Mouse (Mus musculus) c-Kit-negative CD71-positive TER-119-positive erythroid progenitor cells, embryonic 14.5 days (primary cell): Measurements from ENCODE around the gene Cacna1i.
A peak's percentile ranks its signal among the peaks of the same experiment; 100 is the strongest.

Experiments
- DNase-seq: peaks from one replicate; pipeline ENCODE4 v3.0.0-alpha.2; 2013; ENCODE audit warnings: low read depth, low spot score

Cacna1i gene

DNA sequence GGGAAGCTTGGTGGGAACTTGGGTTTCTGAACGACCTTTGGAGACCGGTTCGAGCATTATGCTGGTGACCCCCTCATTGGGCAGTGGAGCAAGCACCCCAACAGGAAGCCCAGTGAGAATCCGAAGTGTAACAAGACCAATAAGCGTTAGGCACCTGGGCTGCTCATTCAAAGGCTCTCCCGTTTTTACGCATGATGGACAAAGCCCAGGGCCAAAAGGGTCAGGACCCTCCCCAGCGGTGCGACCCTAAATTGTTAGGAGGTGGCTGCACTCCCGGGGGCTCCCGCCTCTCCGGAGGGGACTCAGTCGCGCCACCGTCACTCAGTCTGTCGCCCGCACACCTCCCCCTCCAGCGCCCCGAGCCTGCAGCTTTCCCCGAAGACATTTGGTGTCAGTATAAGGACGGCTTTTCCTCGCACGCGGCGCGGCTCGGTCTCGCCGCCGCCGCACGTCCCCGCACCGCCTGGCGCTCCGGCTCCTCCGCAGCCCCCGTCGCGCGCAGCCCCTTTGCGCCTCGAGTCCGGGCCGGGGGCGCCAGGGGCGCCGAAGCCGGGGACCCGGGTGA lies at the start of gene Cacna1i:
Cacna1i (plus strand) TSS at position 388 of the 565 bp plus-strand sequence.
- no peak for DNase-seq

GRCm38 (mm10) chr15:80248135-80248534 lies 38.9 kb upstream of the Cacna1i start:
- no peak for DNase-seq

- DNase-seq: no peak
Measured at GRCm38 (mm10) chr15:80248596-80248995, 38.4 kb upstream of the Cacna1i start.

GRCm38 (mm10) chr15:80249672-80250071 lies 37.4 kb upstream of the Cacna1i start:
- DNase-seq: no peak

DNA sequence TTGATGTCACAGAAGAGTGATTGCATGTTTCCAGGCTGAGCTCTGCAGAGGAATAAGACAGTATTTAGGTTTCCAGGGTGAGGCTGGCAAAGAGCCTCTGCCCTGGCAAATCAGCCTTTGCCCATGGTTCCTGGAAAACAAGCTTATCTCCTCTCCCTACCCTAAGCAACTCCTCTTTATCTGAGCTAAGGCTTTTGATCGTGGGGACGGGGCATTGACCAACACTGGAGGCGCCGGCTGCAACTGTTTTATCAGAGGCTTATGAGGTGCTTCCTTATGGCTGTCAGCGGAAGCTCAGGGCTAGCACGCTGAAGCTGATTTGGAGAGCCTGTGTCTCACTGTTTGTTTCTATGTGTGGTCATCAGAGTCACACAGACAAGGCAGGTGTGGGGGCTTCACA lies 36.5 kb upstream of the Cacna1i start:
- no peak for DNase-seq

DNA sequence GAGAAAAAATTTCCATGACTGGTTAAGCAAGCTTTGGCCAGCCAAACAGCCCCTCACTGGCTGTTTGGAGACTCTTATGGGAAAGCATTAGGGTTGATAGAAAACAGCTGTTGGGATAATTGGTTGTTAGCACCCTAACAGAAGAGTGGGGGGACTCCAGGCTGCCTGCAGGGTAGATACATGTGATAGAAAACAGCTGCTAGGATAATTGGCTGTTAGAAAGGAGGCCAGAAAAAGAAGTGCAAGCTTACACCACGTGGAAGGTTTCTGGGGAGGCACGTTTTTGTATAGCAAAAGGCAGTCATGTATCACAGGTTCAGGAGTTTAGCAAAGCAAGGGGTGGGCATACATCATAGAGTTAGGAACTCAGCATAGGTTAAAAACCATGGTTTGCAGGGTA lies 33.5 kb upstream of the Cacna1i start:
- no peak for DNase-seq

- DNase-seq: no peak
Measured at GRCm38 (mm10) chr15:80254207-80254606, 32.8 kb upstream of the Cacna1i start.

GRCm38 (mm10) chr15:80254847-80255645 lies 32.0 kb upstream of the Cacna1i start, which contains the start of gene Atf4:
Gene Atf4, plus strand, starts transcription at chr15:80255184.
- peak; percentile 95 for DNase-seq

- peak; percentile 62 for DNase-seq
Measured at GRCm38 (mm10) chr15:80255646-80256121, 31.4 kb upstream of the Cacna1i start.

DNA sequence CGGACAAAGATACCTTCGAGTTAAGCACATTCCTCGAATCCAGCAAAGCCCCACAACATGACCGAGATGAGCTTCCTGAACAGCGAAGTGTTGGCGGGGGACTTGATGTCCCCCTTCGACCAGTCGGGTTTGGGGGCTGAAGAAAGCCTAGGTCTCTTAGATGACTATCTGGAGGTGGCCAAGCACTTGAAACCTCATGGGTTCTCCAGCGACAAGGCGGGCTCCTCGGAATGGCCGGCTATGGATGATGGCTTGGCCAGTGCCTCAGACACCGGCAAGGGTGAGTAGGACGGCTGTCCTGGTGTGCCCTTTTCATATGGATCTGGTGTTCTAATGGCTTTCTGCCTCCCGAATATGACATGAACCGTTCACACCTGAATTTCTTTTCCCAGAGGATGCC lies 30.8 kb upstream of the Cacna1i start:
- DNase-seq: no peak

GRCm38 (mm10) chr15:80256656-80257601 lies 30.1 kb upstream of the Cacna1i start:
- DNase-seq: no peak

DNA sequence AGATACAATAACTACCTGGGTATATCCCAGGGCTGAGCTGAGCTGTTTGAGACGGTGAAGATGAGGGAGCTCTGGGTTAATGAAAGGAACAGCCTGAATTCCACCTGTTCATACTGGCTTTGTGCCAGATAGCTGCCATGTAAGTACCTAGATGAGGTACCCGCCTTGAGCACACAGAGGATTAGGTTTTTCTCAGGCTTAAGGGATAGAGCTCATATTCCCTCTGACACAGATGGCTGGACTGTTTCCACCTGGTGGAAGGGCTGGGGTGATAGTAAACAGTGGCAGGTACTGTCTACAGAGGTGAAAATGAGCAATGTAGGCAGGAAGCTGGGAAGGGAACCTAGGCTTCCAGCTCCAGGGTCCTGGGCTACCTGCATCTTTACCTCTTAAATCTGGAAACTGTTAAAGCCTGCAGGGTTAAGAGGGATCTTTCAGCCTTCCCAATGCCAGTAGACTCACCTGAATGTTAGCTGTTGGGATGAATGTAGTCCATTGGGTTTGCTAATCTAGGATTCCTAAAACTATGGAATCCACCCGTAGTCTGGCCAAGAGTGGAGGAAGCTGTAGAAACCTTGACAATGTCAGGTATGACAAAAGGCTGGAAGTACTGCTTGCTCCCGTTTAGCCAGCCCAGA lies 29.3 kb upstream of the Cacna1i start:
- no peak for DNase-seq

DNA sequence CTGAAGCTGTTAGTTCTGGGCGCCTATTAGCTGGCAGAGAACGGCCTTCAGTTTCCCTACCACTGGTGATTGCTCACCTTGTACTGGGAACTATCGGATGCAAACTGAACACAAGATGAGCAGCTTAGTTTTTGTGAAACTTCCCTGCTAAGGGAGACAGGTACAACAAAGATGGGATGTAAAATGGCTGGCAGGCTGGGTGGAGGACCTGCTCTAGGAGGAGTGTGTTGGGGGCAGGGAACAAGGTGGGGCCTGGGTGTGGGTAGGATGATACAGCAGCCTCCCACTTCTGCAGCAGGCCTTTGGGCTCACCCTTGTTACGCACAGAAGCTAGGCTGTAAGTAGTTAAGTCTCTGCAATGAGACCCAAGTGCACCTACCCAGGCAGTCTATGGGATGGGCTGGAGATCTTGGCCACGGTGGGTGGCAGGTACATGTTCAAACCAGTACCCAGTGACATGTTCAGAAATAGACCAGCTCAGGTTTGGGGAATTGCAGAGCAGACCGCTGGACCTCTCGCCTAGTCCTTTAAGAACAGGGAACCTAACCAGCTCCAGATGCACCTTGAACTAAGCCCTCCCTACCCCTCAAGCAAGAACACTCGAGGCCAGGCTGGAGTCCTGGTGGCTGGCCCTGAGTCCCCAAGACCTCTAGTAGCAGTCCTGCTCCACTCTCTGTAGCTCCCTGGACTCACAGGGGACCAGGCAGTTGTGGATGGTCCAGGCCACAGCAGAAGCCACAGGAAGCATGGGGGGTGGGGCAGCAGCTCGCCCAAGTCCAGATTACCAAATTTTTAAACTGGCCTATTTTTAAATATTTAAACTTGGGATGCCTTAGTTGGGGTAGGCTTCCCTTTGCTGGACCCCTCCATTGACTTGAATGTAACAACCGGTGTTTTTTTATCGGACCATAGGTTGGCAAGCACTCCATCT lies 28.5 kb upstream of the Cacna1i start:
- peak; percentile 73 for DNase-seq

GRCm38 (mm10) chr15:80259406-80260045 lies 27.5 kb upstream of the Cacna1i start:
- DNase-seq: no peak

DNA sequence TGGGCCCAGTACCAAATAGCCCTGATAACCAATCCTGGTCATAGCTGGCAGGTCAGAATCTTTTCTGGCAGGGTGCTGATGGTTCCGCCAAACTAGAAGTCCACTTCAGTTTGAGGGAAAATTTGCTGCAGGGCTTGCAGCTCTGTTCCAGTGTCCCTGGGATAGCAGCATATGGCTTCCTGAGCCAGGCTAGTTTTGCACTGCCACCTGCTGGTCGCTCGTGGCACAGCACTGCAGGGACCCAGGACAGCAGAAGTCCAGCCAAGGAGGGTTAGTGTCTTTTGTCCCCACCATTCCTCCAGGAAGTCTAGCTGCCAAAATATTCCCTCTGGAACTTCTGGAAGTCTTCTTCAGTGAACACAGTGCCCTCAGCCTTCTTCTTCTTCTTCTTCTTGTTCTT lies 26.4 kb upstream of the Cacna1i start:
- peak; percentile 73 for DNase-seq

GRCm38 (mm10) chr15:80261100-80261499 lies 25.9 kb upstream of the Cacna1i start:
- no peak for DNase-seq

DNA sequence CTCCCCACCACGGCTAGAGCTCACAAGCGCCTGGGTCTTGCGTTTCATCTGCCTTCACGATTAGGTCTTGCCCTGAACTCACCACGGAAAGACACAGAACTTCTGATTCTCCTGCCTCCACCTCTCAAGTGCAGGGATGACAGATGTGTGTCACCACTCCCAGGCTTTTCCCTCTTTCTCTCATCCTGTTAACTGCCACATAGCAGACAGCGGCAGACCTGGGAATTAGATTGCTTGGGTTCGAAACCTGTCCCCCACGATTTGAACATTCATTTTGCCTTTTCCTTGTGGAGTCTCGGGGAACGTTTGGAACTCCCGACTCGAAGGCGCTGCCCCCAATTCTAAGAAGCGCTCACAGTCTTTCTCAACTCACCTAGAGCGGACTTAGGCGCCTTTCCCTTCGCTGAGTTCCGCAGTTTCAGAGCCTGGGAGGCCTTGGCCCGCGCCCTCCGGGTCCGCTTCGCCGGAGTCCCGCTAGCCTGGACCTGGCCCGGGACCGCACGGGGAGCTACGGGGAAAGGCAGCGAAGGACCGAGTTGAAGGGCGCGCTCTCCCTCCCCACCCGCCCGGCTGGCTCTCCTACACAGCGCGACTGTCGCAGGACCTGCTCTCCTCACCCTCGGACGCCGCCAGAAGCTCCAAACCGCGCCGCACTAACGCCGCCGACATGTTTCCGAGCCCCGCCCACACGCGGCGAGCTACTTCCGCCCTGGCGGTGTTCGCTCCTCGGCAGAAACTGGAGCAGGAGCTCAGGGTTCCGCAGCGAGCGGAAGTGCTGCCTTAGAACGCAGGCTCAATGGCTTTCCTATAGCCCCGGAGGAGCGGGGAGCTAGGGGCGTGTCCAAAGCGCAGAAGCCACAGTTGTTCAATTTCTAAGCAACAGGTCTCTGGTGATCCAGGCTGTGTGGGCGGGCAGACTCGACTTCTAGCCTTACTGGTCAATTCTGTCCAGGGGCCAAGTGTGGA lies 23.1 kb upstream of the Cacna1i start, which contains the start of gene Rps19bp1:
Rps19bp1 (minus strand) TSS at position 706 of the 966 bp plus-strand sequence.
- peak; percentile 86 for DNase-seq

DNA sequence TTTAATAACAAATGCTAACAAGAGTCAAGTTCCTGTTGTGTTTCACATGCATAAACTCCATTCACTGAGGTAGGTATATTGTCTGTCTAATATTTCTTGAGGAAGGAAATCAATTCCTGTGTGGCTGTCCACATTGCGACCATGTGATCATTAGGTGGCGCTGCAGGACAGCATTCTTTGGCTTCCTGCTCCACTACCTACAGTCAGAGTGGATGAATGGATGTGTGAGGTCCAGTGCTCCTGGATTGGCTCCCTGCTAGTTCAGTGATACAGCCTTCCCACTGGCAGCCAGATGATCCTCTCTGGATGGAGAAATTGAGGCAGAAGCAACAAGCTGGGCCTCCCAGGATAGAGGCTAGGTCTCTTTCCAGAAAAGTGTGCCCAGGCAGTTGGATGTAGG lies 20.8 kb upstream of the Cacna1i start:
- no peak for DNase-seq
